Mouse (Mus musculus): Measurements from ENCODE around the gene Rai14.

GRCm38 (mm10) chr15:10735216-10735615 is 20.8 kb upstream of the Rai14 start:
- no peak for TF ChIP-seq POLR2A (IDR thresholded peaks at IDR 0.05; ENCODE audit: insufficient read depth, low read depth, low read length)
- no peak for TF ChIP-seq CTCF (IDR thresholded peaks at IDR 0.05; ENCODE audit: insufficient read depth, low read depth, low read length)

All from olfactory bulb, adult 2 months (tissue).